Mouse (Mus musculus) cerebellum, adult 8-10 months (tissue): ENCODE measurements around the gene Grsf1.
A peak's percentile ranks its signal among the peaks of the same experiment; 100 is the strongest.

Experiments
- DNase-seq: peaks from one replicate; pipeline ENCODE4 v3.0.0; 2022

Grsf1 gene

GRCm38 (mm10) chr5:88675443-88676387, at the start of gene Grsf1:
TSS of gene Grsf1 (minus strand) at chr5:88676171.
- DNase-seq: peak; percentile 90

- DNase-seq: no peak
Observed at GRCm38 (mm10) chr5:88724030-88724429, 48.1 kb upstream of the Grsf1 start.

DNA sequence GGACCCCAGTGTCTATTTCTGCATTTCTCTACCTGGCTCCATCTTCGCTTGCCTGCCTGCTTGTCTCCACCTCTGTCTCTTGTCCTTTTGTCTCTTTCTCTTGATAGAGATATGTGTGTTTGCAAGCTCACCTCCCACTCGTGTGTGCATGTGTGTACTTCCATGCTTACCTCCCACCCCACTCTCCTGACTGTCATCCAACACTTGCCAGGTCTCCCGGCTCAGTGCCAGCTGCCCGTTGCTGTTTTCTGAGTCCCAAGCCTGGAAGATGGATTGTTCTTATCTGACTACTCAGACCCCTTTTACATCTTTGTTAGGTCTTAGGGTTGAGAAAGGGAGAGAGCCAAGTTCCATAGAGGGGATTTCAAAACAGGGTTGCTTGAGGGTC, 46.2 kb upstream of the Grsf1 start:
- DNase-seq: peak; percentile 55

- peak; percentile 30 for DNase-seq
Observed at GRCm38 (mm10) chr5:88721565-88722212, 45.7 kb upstream of the Grsf1 start.

DNA sequence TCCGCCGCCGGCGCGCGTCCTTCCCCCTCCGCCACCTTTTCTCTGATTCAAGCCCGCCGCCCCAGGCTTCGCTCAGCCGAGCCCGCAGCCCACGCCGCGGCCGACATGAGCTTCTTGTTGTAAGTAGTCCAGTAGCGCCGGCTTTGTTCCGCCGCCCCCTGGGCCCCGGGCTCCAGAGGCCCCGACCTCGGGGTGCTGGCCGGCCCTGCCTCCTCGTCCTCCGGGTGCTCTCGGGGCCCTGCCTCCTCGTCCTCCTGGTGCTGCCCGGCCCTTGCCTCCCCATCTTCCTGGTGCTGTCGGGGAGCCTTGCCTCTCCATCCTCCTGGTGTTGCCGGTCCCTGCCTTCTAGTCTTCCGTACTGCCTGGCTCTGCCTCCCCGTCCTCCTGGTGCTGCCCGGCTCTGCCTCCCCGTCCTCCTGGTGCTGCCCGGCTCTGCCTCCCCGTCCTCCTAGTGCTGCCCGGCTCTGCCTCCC, 45.1 kb upstream of the Grsf1 start:
- DNase-seq: no peak

DNA sequence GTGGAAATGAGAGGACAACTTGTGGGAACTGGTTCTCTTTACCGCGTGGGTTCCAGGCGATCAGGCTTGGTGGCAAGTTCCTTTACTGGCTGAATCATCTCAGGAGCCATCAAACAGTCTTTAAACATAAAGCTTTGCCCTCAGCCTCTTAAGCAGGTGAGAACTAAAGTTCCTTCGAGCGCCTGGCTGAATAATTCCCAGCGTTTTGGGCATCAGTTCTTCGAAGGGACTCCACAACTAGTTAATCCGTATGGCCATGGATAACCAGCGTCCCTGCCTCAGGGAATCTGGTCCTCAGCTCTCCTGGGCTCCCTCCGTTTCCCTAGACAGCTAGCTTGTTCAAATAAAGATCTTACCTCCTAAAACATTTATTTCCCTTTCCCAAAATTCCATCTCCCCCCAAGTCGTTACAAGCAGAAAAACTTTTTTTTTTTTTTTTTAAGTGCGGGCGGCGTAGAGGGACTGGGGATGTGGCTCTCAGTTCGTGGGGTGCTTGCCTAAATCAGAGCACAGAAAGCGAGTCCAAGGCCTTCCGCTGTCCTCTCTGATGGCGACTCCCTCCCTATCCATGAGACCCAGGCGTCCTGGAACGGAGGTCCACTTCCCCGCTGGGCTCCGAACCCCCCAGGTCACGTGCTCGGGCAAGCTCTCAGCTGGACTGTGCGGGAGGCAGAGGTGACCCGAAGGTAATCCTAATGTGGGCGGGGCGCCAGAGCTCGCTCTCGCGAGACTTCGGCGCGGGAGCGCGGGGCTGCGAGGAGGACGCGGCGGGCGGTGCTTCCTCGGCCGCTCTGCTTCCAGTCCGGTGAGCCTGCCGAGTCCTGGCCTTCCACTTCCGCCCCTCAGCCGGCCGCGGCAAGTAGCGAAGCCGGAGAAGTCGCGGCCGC, 44.4 kb upstream of the Grsf1 start, which contains the start of gene Mob1b:
Gene Mob1b, plus strand, starts transcription at position 740 of the 887 bp plus-strand sequence.
- peak; percentile 98 for DNase-seq

GRCm38 (mm10) chr5:88716983-88717382, 41.0 kb upstream of the Grsf1 start:
- no peak for DNase-seq

DNA sequence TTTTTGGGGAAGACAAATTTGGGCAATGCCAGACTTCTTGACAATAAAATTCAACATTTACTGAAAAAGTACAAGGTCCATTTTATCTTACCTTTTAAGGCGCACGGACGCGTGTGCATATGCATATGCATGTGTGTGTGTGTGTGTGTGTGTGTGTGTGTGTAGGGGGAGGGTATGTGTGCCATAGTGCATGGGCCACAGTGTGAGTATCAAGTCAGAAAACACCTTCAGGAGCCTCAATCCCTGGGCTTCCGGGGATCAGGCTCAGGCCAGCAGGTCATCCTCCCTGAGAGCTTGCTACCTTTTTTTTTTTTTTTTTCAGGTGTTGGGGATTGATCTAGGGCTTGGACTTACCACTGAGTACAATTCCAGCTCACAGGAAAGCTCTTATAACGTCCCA, 36.4 kb upstream of the Grsf1 start:
- DNase-seq: no peak

GRCm38 (mm10) chr5:88711618-88712224, 35.8 kb upstream of the Grsf1 start:
- DNase-seq: no peak

GRCm38 (mm10) chr5:88711128-88711527, 35.2 kb upstream of the Grsf1 start:
- DNase-seq: no peak

- DNase-seq: no peak
Observed at GRCm38 (mm10) chr5:88703551-88703950, 27.6 kb upstream of the Grsf1 start.

GRCm38 (mm10) chr5:88702041-88702440, 26.1 kb upstream of the Grsf1 start:
- DNase-seq: no peak

- no peak for DNase-seq
Observed at GRCm38 (mm10) chr5:88699251-88699913, 23.4 kb upstream of the Grsf1 start.

DNA sequence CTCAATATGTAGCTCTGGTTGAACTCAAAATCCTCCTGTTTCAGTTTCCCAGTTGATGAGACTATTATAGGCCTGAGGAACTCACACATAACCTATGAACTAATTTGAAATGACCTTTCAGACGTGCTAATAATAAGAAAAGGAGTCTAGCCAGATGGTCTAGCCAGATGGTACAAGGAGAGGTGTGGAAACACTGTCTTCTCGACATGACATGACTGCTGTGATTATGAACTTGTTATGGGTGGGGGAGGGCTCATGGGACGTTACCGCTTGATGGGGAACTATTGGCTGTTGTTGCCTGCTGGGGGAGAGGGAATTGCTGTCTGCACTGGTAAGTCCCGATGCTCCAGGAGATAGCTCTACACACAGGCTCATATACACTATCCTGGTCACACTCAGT, 21.3 kb upstream of the Grsf1 start:
- no peak for DNase-seq

DNA sequence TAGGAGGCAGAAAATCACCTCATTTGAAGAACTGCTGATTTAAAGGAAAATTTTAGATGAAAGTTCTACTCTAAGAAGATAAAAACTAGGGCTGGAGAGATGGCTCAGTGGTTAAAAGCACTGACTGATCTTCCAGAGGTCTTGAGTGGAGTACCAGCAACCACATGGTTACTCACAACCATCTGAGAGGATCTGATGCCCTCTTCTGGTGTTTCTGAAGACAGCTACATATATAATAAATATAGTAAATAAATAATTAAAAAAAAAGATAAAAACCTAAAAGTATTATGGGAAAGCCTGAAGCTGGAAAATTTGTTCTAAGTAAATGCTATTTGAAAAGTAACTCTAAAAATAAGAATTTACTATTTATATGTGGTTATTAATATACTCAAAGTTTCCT, 17.1 kb upstream of the Grsf1 start:
- DNase-seq: no peak

DNA sequence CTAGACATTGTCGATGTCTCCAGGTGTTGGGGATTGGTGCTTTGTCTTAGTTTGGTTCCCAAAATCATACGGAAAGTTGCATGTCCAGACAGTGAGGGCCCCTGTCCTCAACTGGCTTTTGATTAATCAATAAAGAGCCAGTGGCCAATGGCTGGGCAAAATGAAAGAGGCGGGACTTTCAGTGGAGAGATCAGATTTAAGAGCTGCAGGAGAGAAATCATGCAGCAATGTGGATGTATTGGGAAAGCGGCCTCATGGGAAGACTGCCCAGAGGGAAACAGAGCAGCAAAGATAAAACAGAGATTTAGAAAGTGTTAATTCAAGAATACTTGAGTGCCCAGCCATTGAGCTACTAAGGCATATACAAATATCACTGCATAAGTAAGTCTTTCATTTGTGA, 16.6 kb upstream of the Grsf1 start:
- DNase-seq: no peak

DNA sequence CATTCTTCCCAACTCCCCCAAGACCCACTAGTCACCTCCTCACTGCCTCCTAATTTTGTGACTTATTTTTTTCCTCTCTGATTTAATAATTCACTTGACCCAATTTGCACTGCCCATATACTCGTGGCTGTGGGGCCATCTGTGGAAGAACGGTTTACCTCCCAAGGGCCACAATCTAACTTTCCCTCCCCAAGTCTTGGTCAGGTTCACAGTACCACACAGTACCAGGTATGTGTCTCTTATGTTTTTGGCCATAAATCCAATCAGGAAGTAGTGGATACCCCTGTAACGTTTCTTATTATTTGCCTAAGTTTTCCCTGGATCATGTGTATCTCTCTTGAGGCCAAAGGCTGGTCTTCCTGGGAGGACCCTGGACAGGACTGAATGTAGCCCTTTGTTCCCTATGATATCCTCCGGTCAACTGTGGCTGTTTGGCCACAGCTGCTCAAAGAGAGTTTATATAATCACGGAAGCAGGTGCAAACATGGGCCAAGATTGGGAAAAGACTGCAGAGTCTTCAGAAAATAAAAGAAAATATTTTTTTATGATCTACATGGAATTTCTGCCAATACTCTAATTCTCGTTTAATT, 15.6 kb upstream of the Grsf1 start:
- no peak for DNase-seq

DNA sequence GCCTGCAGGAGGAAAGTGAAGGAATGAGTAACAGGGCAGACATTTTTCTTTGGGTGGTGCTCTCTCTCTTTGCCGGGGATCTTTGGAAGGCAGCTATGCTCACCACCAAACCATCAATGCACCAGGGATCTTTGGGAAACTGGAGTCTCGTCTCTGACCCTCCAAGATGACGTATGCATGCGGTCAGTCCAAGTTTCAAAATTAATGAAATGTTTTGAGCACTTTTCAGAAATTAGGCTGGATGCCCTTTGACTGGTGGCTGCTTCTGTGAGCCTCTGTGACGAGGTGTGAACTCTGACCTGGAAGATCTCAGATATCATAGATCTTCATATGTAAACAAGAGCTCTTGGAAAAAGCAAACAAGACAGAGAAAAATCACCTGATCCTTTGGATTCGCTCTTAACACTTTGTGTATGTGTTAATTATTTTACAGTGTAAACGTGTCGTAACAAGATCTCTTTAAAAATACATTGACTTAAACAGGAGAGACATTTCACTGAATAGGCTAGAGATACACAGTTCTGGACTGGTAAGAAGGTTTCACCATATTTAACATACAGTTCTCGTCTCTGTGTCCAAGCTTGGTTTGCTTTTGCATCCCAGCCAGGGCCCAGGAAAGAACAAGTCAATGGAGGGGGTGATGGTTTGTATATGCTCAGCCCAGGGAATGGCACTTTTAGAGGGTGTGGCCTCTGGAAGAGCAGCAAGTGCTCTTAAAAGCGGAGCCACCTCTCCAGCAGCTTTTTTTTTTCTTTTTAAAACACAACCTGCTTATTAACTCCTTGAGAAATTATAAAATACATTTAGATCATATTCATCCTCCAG, 14.9 kb upstream of the Grsf1 start:
- no peak for DNase-seq

DNA sequence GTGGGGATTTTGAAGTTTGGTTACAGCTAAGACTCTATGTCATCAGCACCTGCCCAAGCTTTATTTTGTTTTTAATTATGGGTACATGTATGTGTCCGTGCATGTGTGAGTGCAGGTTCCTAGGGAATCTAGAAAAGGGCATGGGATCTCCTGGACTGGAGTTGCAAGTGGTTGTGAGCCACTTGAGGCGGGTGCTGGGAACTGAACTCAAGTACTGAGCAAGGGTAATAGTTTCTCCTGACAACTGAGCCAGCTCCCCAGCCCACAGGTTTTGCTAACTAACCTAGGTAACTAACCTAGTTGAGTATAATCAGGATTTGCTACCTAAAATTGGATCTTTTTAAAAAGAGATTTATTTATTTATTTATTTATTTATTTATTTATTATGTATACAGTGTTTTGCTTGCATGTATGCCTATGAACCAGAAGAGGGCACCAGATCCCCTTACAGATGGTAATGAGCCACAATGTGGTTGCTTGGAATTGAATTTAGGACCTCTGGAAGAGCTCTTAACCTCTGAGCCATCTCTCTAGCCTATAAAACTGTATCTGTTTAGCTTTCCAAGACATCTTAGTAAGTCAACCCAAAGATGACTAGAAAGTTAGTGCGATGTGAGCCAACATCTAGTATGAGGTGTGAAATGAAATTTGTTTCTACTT, 13.4 kb upstream of the Grsf1 start:
- DNase-seq: peak; percentile 14

DNA sequence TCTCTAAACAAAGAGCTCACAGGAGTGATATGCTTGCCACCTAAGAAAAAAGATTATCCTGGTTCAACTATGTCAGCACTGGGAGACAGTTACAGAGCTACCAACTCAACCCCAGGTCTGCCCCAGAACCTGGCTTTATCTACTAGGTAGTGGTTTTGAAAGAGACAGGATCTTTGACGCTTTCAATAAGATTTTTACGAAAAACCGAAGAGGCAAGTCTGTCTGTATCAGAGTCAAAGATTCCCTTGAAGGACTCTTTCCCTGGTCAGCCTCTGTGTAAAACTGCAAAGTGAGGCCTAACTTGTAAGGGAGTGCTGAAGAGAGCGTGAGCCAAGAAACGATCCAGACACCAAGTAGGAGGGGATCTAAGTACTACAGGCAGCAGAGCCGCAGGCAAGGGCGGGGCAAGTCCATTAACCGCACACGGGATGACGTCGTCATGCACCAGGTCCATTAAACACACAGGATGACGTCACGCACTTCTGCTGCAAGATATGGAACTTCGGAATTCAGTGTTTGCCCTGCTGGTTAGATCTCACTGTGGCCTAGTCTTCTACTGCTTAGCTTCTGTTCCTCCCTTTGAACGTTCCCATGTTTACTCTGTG, 12.7 kb upstream of the Grsf1 start:
- no peak for DNase-seq
